Mouse (Mus musculus): ENCODE results near the gene Abhd16a.

GRCm38 (mm10) chr17:35068213-35068914 is 20.7 kb upstream of the Abhd16a start:
- TF ChIP-seq POLR2A (IDR thresholded peaks at IDR 0.05; ENCODE audit: low read depth, low read length): no peak
- TF ChIP-seq CTCF (IDR thresholded peaks at IDR 0.05; ENCODE audit: extremely low read depth, insufficient read depth, insufficient read length, insufficient replicate concordance): no peak
